Mouse (Mus musculus): Measurements from ENCODE around the gene Mllt11. TPM values are rescaled to one million over a fixed set of nuclear protein-coding genes. Genes with fewer than 3 reads are reported as not detected.

The Mllt11 gene
- 14.8 and 16.2 TPM in 2 replicates for polyA plus RNA-seq (2016; fragmentation: Nextera tagmentation; extraction: Ambion mirVana)

DNA sequence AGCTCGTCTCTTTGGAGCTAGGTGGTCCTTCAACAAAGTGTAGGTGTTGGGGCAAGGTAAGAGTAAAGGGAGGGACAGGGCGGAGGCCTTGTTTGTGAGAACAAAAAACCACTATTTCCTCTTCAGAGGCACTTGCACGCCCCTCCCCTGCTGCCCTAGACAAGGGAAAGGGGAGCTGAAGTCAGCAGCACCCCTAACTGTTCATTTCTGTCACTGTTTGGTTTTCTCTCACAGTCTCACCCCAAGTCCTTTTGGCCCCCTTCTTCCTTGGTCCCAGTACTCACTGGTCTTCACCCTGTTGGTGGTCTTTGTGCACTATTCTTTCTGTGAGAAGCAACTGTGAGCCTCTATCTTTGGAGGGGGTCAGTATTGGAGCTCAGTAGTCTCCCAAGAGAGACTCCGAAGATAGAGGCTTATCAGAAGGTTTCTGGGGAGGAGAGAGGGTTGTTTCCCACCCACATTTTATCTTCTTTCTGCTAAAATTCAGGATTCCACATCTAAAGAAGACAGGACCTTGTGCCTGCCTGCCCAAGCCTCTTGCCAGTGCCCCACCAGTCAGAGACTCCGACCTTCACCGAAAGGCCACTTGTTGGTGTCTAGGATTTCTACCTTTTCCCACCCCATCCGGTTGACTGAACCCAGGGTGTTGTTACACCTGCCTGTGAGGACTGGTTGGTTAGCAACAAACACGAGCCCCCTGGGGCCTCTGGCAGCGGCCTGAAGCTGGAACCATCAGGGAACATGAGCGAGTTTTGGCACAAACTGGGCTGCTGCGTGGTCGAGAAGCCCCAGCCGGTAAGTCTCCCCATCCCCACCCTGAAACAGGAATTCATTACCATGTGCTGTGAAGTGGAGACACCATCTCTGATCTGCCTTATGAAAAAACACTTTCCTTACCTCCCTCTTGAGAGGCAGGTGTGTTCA lies at the start of gene Mllt11:
Gene Mllt11 (minus strand): TSS at position 874 of the 924 bp plus-strand sequence.
- H3K4me2 ChIP-seq: peak within 1 kb of the TSS; percentile 71
- peak within 1 kb of the TSS; percentile 97 for H3K4me3 ChIP-seq (replicated peaks)
- peak within 1 kb of the TSS; percentile 34; the same call in 1 of the 2 replicates for H3K9ac ChIP-seq (replicated peaks)
- no peaks in the 10 kb centered on the region for H3K27me3 ChIP-seq
- no peaks in the 10 kb centered on the region for H3K9me3 ChIP-seq
- peak within 1 kb of the TSS; percentile 93 for H3K27ac ChIP-seq
- 85% methylated on average over 13 of the region's 13 CpGs for WGBS
- ATAC-seq (ENCODE audit: insufficient number of reproducible peaks, insufficient read depth, low FRiP score, low TSS enrichment, low read depth): no peak
- peaks cover 55% of the 10 kb centered on the region for H3K36me3 ChIP-seq
- peaks cover 34% of the 10 kb centered on the region for H3K4me1 ChIP-seq (replicated peaks)

DNA sequence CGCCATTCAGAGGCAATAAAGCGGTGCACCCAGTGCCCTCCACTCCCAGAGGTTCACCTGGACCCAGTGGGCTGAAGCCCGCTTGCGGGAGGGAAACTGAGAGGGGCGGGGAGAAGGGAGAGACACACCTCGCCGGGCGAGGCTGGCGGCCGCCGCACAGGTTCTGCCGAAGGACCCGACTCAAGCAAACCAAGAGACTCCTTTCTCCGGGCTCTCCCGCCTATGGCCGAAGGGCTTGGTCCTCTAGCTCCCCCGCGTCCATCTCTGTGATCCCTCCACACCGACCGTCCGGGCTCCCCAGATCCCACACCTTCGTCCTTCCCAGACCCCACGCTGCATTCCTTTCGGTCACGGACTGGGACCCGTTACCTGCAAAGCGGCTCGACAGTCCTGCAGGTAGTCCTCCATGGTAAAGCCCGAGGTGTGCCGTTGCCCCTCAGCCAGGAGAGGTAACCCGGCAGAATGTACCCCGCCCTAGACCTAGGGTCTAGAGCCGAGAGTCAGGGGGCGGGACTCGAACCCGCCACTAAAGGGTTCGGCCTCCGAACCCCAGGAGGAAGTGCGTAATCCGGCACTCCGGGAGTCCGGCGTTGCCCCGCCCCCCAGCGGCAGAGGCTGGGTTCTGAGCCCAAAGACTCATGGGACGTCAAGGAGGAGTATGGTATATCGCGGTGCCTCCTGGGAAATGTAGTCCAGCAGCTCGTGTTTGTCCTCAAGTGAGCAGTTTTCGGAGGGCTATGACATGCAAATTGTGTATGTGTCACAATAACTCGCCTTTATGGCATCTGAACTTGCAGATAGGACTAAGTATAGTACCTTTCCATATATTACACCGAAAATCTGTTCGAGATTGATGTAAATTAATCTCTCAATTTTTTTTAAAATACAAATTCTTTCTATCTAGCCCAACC lies 49.5 kb upstream of the Mllt11 start, which contains the start of the genes Mindy1 and Prune1:
Gene Mindy1 (plus strand): TSS at position 130 of the 911 bp plus-strand sequence.
Gene Prune1 (minus strand): TSS at position 861 of the 911 bp plus-strand sequence.
- Histone ChIP-seq H3K9ac (replicated peaks) (peak within 1 kb of the TSS; percentile 84), H3K27me3 (no peaks in the 10 kb centered on the region), H3K4me2 (peak within 1 kb of the TSS; percentile 79), H3K27ac (peak within 1 kb of the TSS; percentile 96), H3K9me3 (no peaks in the 10 kb centered on the region), H3K4me3 (replicated peaks) (peak within 1 kb of the TSS; percentile 73), H3K36me3 (peaks cover 6% of the 10 kb centered on the region; the same call in 1 of the 2 replicates), H3K4me1 (replicated peaks) (peaks cover 20% of the 10 kb centered on the region)
- peak; percentile 87 for ATAC-seq (ENCODE audit: insufficient number of reproducible peaks, insufficient read depth, low FRiP score, low TSS enrichment, low read depth)
- WGBS: under 1% methylated on average over 53 of the region's 53 CpGs

DNA sequence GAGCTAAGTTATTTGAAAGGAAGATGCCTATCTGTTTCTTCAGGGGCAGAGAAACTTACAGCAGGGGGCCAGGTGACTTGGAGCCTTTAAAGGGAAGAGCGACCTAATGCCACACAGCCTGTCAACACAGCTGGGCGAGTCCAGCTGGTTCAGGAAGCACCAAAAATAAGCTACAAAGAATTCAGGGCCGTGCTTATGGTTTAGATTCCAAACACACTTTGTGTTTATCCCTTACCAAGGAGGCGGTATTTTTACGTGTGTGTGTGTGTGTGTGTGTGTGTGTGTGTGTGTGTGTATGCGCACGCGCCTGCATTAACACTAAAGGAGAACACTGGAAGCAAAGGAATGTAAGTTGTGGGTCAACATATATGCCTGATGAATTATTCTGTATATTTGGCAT lies 48.8 kb upstream of the Mllt11 start:
- Histone ChIP-seq H3K4me3 (replicated peaks) (peak overlapping the region; percentile 73), H3K4me1 (replicated peaks) (peaks cover 20% of the 10 kb centered on the region), H3K36me3 (peaks cover 3% of the 10 kb centered on the region; the same call in 1 of the 2 replicates), H3K9me3 (no peaks in the 10 kb centered on the region), H3K4me2 (peak overlapping the region; percentile 79), H3K27ac (peak overlapping the region; percentile 87), H3K9ac (replicated peaks) (peak overlapping the region; percentile 81), H3K27me3 (no peaks in the 10 kb centered on the region)
- ATAC-seq (ENCODE audit: insufficient number of reproducible peaks, insufficient read depth, low FRiP score, low TSS enrichment, low read depth): no peak
- 18% methylated on average over 8 of the region's 8 CpGs for WGBS

- H3K27ac ChIP-seq: no peak overlapping the region
- no peak overlapping the region for H3K4me3 ChIP-seq (replicated peaks)
- no peaks in the 10 kb centered on the region for H3K27me3 ChIP-seq
- 100% methylated on average over 1 of the region's 1 CpGs for WGBS
- H3K4me2 ChIP-seq: no peak overlapping the region
- no peaks in the 10 kb centered on the region for H3K9me3 ChIP-seq
- peaks cover 3% of the 10 kb centered on the region for H3K4me1 ChIP-seq (replicated peaks)
- H3K36me3 ChIP-seq: peaks cover 19% of the 10 kb centered on the region; the same call in 1 of the 2 replicates
- no peak for ATAC-seq (ENCODE audit: insufficient number of reproducible peaks, insufficient read depth, low FRiP score, low TSS enrichment, low read depth)
- no peak overlapping the region for H3K9ac ChIP-seq (replicated peaks)
Measured at GRCm38 (mm10) chr3:95277149-95277551, 45.2 kb upstream of the Mllt11 start.

GRCm38 (mm10) chr3:95276428-95276934 lies 44.5 kb upstream of the Mllt11 start:
- Histone ChIP-seq H3K27me3 (no peaks in the 10 kb centered on the region), H3K9ac (replicated peaks) (no peak overlapping the region), H3K4me3 (replicated peaks) (no peak overlapping the region), H3K36me3 (peaks cover 19% of the 10 kb centered on the region; the same call in 1 of the 2 replicates), H3K4me1 (replicated peaks) (peaks cover 3% of the 10 kb centered on the region), H3K9me3 (no peaks in the 10 kb centered on the region), H3K4me2 (no peak overlapping the region), H3K27ac (no peak overlapping the region)
- WGBS: 65% methylated on average over 5 of the region's 5 CpGs
- no peak for ATAC-seq (ENCODE audit: insufficient number of reproducible peaks, insufficient read depth, low FRiP score, low TSS enrichment, low read depth)

- Histone ChIP-seq H3K9me3 (no peaks in the 10 kb centered on the region), H3K4me2 (no peak overlapping the region), H3K36me3 (peaks cover 19% of the 10 kb centered on the region; the same call in 1 of the 2 replicates), H3K4me3 (replicated peaks) (no peak overlapping the region), H3K4me1 (replicated peaks) (no peaks in the 10 kb centered on the region), H3K27me3 (no peaks in the 10 kb centered on the region), H3K27ac (no peak overlapping the region), H3K9ac (replicated peaks) (no peak overlapping the region)
- ATAC-seq (ENCODE audit: insufficient number of reproducible peaks, insufficient read depth, low FRiP score, low TSS enrichment, low read depth): no peak
- WGBS: 77% methylated on average over 6 of the region's 6 CpGs
Measured at GRCm38 (mm10) chr3:95275161-95275560, 43.2 kb upstream of the Mllt11 start.

DNA sequence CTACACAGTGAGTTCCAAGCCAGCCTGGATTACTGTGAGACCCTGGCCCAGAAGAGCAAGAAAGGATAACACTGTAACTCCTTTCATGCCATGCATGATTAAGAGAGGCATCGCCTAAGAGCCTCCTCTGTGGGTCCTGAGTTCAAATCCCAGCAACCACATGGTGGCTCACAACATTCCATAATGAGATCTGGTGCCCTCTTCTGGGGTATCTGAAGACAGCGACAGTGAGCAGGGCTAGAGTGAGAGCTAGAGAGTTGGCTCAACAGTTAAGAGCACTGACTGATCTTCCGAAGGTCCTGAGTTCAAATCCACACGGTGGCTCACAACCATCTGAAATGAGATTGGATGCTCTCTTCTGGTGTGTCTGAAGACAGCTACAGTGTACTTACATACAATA lies 42.5 kb upstream of the Mllt11 start:
- no peak overlapping the region for H3K27ac ChIP-seq
- H3K9ac ChIP-seq (replicated peaks): no peak overlapping the region
- no peak overlapping the region for H3K4me2 ChIP-seq
- 96% methylated on average over 4 of the region's 4 CpGs for WGBS
- ATAC-seq (ENCODE audit: insufficient number of reproducible peaks, insufficient read depth, low FRiP score, low TSS enrichment, low read depth): no peak
- no peak overlapping the region for H3K4me3 ChIP-seq (replicated peaks)
- no peaks in the 10 kb centered on the region for H3K4me1 ChIP-seq (replicated peaks)
- H3K27me3 ChIP-seq: no peaks in the 10 kb centered on the region
- H3K36me3 ChIP-seq: peaks cover 23% of the 10 kb centered on the region; the same call in 1 of the 2 replicates
- H3K9me3 ChIP-seq: no peaks in the 10 kb centered on the region

DNA sequence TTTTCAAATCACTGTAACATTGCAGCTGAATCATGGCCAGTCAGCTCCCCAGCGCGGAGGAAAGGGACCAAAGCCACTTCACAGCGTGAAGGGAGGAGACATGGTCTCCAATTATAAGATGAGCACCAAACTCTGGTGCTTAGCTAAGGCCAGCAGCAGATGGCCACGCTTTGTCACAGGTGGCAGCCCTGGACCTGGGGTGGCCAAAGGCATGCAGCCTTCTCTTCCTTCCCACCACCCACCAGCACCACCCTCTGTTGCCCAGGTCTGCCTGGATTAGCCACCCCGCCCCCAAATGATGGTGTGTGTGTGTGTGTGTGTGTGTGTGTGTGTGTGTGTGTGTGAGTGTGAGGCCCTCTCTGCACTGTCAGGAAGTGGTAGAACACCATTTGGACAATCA lies 41.5 kb upstream of the Mllt11 start:
- ATAC-seq (ENCODE audit: insufficient number of reproducible peaks, insufficient read depth, low FRiP score, low TSS enrichment, low read depth): no peak
- Histone ChIP-seq H3K27ac (no peak overlapping the region), H3K9me3 (no peaks in the 10 kb centered on the region), H3K36me3 (peaks cover 33% of the 10 kb centered on the region; the same call in 1 of the 2 replicates), H3K27me3 (no peaks in the 10 kb centered on the region), H3K4me1 (replicated peaks) (no peaks in the 10 kb centered on the region), H3K9ac (replicated peaks) (no peak overlapping the region), H3K4me3 (replicated peaks) (no peak overlapping the region), H3K4me2 (no peak overlapping the region)
- WGBS: 95% methylated on average over 5 of the region's 5 CpGs

- Histone ChIP-seq H3K9me3 (no peaks in the 10 kb centered on the region), H3K4me3 (replicated peaks) (no peak overlapping the region), H3K27me3 (no peaks in the 10 kb centered on the region), H3K9ac (replicated peaks) (no peak overlapping the region), H3K4me1 (replicated peaks) (no peaks in the 10 kb centered on the region), H3K36me3 (peaks cover 54% of the 10 kb centered on the region), H3K27ac (no peak overlapping the region), H3K4me2 (no peak overlapping the region)
- ATAC-seq (ENCODE audit: insufficient number of reproducible peaks, insufficient read depth, low FRiP score, low TSS enrichment, low read depth): no peak
- 88% methylated on average over 12 of the region's 12 CpGs for whole genome bisulfite sequencing
Measured at GRCm38 (mm10) chr3:95270766-95271364, 38.9 kb upstream of the Mllt11 start.

DNA sequence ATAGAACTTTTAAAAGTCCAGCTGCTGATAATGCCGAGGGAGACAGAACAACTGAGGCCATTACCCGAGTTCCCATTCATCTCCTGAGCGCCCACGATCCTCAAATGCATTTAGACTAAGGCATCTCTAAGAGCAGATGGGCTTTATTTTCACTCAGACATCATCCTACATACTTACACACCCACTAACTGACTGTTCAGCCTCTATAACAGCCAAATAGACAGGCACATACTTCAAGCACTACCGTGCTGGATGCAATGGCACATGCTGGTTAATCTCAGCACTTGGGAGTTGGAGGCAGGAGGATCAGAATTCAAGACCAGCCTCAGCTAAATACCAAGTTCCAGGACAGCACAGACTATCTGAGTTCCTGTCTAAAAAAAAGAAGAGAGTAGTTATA lies 37.8 kb upstream of the Mllt11 start:
- Histone ChIP-seq H3K9me3 (no peaks in the 10 kb centered on the region), H3K27ac (no peak overlapping the region), H3K4me3 (replicated peaks) (no peak overlapping the region), H3K4me1 (replicated peaks) (no peaks in the 10 kb centered on the region), H3K36me3 (peaks cover 62% of the 10 kb centered on the region), H3K27me3 (no peaks in the 10 kb centered on the region), H3K4me2 (no peak overlapping the region), H3K9ac (replicated peaks) (no peak overlapping the region)
- ATAC-seq (ENCODE audit: insufficient number of reproducible peaks, insufficient read depth, low FRiP score, low TSS enrichment, low read depth): no peak
- WGBS: 88% methylated on average over 5 of the region's 5 CpGs
